Mouse (Mus musculus): ENCODE results near the gene Cdkn2b.

GRCm38 (mm10) chr4:89282661-89283060 lies 28.2 kb downstream of the Cdkn2b start:
- TF ChIP-seq CTCF (IDR thresholded peaks at IDR 0.05; ENCODE audit: low read depth, low read length) = no peak
- no peak for TF ChIP-seq POLR2A (IDR thresholded peaks at IDR 0.05; ENCODE audit: borderline replicate concordance, low read depth, low read length)
